Mouse (Mus musculus) heart, embryonic 16.5 days (tissue): ENCODE measurements at regions not wholly inside any gene's neighbourhood (a gene's known extent, or its start where the extent isn't known, plus 50 kb on each side); places are given as distances from the start of the nearest gene placed in this dataset.

Source experiments
- ATAC-seq: fragments of 200-750 bp; cut with Nextera tagmentation; replicated peaks from 2 replicates; pipeline ENCODE4 v1.8.0; 2017; ENCODE audit warnings: moderate number of reproducible peaks; ENCODE audit not compliant: insufficient read depth, low FRiP score; ENCODE audit errors: extremely low read depth
- H3K27ac ChIP-seq: fragments of 300-500 bp; sonication (generic); 2 replicates; pipeline ENCODE4 v1.5.1; 2014; ENCODE audit warnings: mild to moderate bottlenecking, low read length, control low read depth, moderate library complexity
- H3K27me3 ChIP-seq: fragments of 300-500 bp; sonication (generic); 2 replicates; pipeline ENCODE4 v1.6.1; 2014; ENCODE audit warnings: low read length, mixed read lengths; ENCODE audit not compliant: control insufficient read depth, insufficient read depth
- H3K36me3 ChIP-seq: fragments of 300-500 bp; sonication (generic); 2 replicates; pipeline ENCODE4 v1.6.1; 2014; ENCODE audit not compliant: control insufficient read depth, insufficient read depth
- H3K4me1 ChIP-seq: fragments of 300-500 bp; sonication (generic); 2 replicates; pipeline ENCODE4 v1.6.1; 2014; ENCODE audit warnings: low read length, mixed read lengths; ENCODE audit not compliant: control insufficient read depth, insufficient read depth
- H3K4me2 ChIP-seq: fragments of 300-500 bp; sonication (generic); 2 replicates; pipeline ENCODE4 v1.6.1; 2014; ENCODE audit warnings: low read depth, mild to moderate bottlenecking, control low read depth, low read length
- H3K4me3 ChIP-seq: fragments of 300-500 bp; sonication (generic); 2 replicates; pipeline ENCODE4 v1.5.1; 2014; ENCODE audit warnings: mild to moderate bottlenecking, control low read depth, low read length
- H3K9ac ChIP-seq: fragments of 300-500 bp; sonication (generic); 2 replicates; pipeline ENCODE4 v1.6.1; 2014; ENCODE audit warnings: low read length, control low read depth
- H3K9me3 ChIP-seq: fragments of 300-500 bp; sonication (generic); replicated peaks from 2 replicates; pipeline ENCODE4 v1.6.1; 2016; ENCODE audit warnings: low read length; ENCODE audit not compliant: control insufficient read depth
- WGBS: fragments of 180-500 bp; shearing (Covaris S2); extraction: QIAGEN DNeasy Blood & Tissue Kit; methylation state at CpG from one replicate; pipeline ENCODE4 v1.1.7; 2014; 5-methylcytosine and 5-hydroxymethylcytosine counted together

GRCm38 (mm10) chr9:79140970-79141369 lies 525.6 kb downstream of the Cd109 start:
- Histone ChIP-seq H3K27ac (no peak overlapping the region), H3K4me3 (no peak overlapping the region), H3K9me3 (no peaks in the 10 kb centered on the region), H3K4me1 (no peaks in the 10 kb centered on the region), H3K4me2 (no peak overlapping the region), H3K9ac (no peak overlapping the region), H3K27me3 (no peaks in the 10 kb centered on the region), H3K36me3 (no peaks in the 10 kb centered on the region)
- 41% methylated on average over 1 of the region's 1 CpGs for WGBS
- ATAC-seq = no peak

- Histone ChIP-seq H3K27ac (no peak overlapping the region), H3K4me3 (no peak overlapping the region), H3K36me3 (no peaks in the 10 kb centered on the region), H3K9ac (no peak overlapping the region), H3K4me2 (no peak overlapping the region), H3K27me3 (no peaks in the 10 kb centered on the region), H3K4me1 (no peaks in the 10 kb centered on the region), H3K9me3 (no peaks in the 10 kb centered on the region)
- WGBS = 83% methylated on average over 3 of the region's 3 CpGs
- no peak for ATAC-seq
Measured at GRCm38 (mm10) chr9:79146004-79146403, 530.7 kb downstream of the Cd109 start.

GRCm38 (mm10) chr9:79165596-79165995 lies 550.2 kb downstream of the Cd109 start:
- no peak overlapping the region for H3K9ac ChIP-seq
- H3K27ac ChIP-seq = no peak overlapping the region
- H3K4me3 ChIP-seq = no peak overlapping the region
- no peaks in the 10 kb centered on the region for H3K36me3 ChIP-seq
- H3K4me2 ChIP-seq = no peak overlapping the region
- H3K27me3 ChIP-seq = no peaks in the 10 kb centered on the region
- no peak for ATAC-seq
- H3K4me1 ChIP-seq = no peaks in the 10 kb centered on the region
- WGBS = 56% methylated on average over 2 of the region's 2 CpGs
- H3K9me3 ChIP-seq = no peaks in the 10 kb centered on the region

GRCm38 (mm10) chr9:79173036-79173435 lies 545.6 kb downstream of the Col12a1 start:
- Histone ChIP-seq H3K36me3 (no peaks in the 10 kb centered on the region), H3K4me3 (no peak overlapping the region), H3K9me3 (no peaks in the 10 kb centered on the region), H3K27ac (no peak overlapping the region), H3K9ac (no peak overlapping the region), H3K4me1 (no peaks in the 10 kb centered on the region), H3K27me3 (no peaks in the 10 kb centered on the region), H3K4me2 (no peak overlapping the region)
- no peak for ATAC-seq

GRCm38 (mm10) chr9:79179954-79180353 lies 538.7 kb downstream of the Col12a1 start:
- no peak overlapping the region for H3K4me3 ChIP-seq
- ATAC-seq = no peak
- no peak overlapping the region for H3K9ac ChIP-seq
- H3K27ac ChIP-seq = no peak overlapping the region
- H3K27me3 ChIP-seq = no peaks in the 10 kb centered on the region
- WGBS = 73% methylated on average over 2 of the region's 2 CpGs
- no peak overlapping the region for H3K4me2 ChIP-seq
- no peaks in the 10 kb centered on the region for H3K36me3 ChIP-seq
- no peaks in the 10 kb centered on the region for H3K4me1 ChIP-seq
- no peaks in the 10 kb centered on the region for H3K9me3 ChIP-seq

- H3K4me3 ChIP-seq = no peak overlapping the region
- ATAC-seq = no peak
- H3K9me3 ChIP-seq = no peaks in the 10 kb centered on the region
- WGBS = 81% methylated on average over 2 of the region's 2 CpGs
- H3K27me3 ChIP-seq = no peaks in the 10 kb centered on the region
- no peaks in the 10 kb centered on the region for H3K36me3 ChIP-seq
- no peak overlapping the region for H3K9ac ChIP-seq
- H3K4me2 ChIP-seq = no peak overlapping the region
- no peaks in the 10 kb centered on the region for H3K4me1 ChIP-seq
- H3K27ac ChIP-seq = no peak overlapping the region
Measured at GRCm38 (mm10) chr9:79195420-79195819, 523.2 kb downstream of the Col12a1 start.

- Histone ChIP-seq H3K27ac (no peak overlapping the region), H3K4me1 (no peaks in the 10 kb centered on the region), H3K9me3 (no peaks in the 10 kb centered on the region), H3K27me3 (no peaks in the 10 kb centered on the region), H3K9ac (no peak overlapping the region), H3K36me3 (no peaks in the 10 kb centered on the region), H3K4me3 (no peak overlapping the region), H3K4me2 (no peak overlapping the region)
- WGBS = 54% methylated on average over 3 of the region's 3 CpGs
- no peak for ATAC-seq
Measured at GRCm38 (mm10) chr9:79201755-79202154, 516.9 kb downstream of the Col12a1 start.

- ATAC-seq = no peak
- WGBS = 52% methylated on average over 6 of the region's 6 CpGs
- H3K27me3 ChIP-seq = no peaks in the 10 kb centered on the region
- no peak overlapping the region for H3K27ac ChIP-seq
- H3K4me1 ChIP-seq = peaks cover 2% of the 10 kb centered on the region; the same call in 1 of the 2 replicates
- H3K4me3 ChIP-seq = no peak overlapping the region
- H3K9ac ChIP-seq = no peak overlapping the region
- no peaks in the 10 kb centered on the region for H3K9me3 ChIP-seq
- H3K4me2 ChIP-seq = no peak overlapping the region
- no peaks in the 10 kb centered on the region for H3K36me3 ChIP-seq
Measured at GRCm38 (mm10) chr9:79213364-79213763, 505.3 kb downstream of the Col12a1 start.

- H3K4me1 ChIP-seq = peaks cover 2% of the 10 kb centered on the region; the same call in 1 of the 2 replicates
- 37% methylated on average over 3 of the region's 3 CpGs for WGBS
- H3K4me3 ChIP-seq = no peak overlapping the region
- H3K9me3 ChIP-seq = no peaks in the 10 kb centered on the region
- no peak overlapping the region for H3K4me2 ChIP-seq
- H3K9ac ChIP-seq = no peak overlapping the region
- H3K27me3 ChIP-seq = no peaks in the 10 kb centered on the region
- H3K36me3 ChIP-seq = no peaks in the 10 kb centered on the region
- H3K27ac ChIP-seq = no peak overlapping the region; the same call in 1 of the 2 replicates
- no peak for ATAC-seq
Measured at GRCm38 (mm10) chr9:79215986-79216385, 502.6 kb downstream of the Col12a1 start.

GRCm38 (mm10) chr9:79216432-79216831 lies 502.2 kb downstream of the Col12a1 start:
- H3K27me3 ChIP-seq = no peaks in the 10 kb centered on the region
- H3K4me3 ChIP-seq = no peak overlapping the region
- no peak overlapping the region for H3K4me2 ChIP-seq
- peaks cover 2% of the 10 kb centered on the region; the same call in 1 of the 2 replicates for H3K4me1 ChIP-seq
- no peak overlapping the region; the same call in 1 of the 2 replicates for H3K27ac ChIP-seq
- ATAC-seq = no peak
- 63% methylated on average over 2 of the region's 2 CpGs for WGBS
- no peaks in the 10 kb centered on the region for H3K9me3 ChIP-seq
- H3K36me3 ChIP-seq = no peaks in the 10 kb centered on the region
- H3K9ac ChIP-seq = no peak overlapping the region
